Mouse (Mus musculus): ENCODE measurements around the gene Mrpl54.

Gene Mrpl54

GRCm38 (mm10) chr10:81294442-81294841 is 27.7 kb upstream of the Mrpl54 start:
- no peak for DNase-seq (ENCODE audit: low spot score)

- no peak for DNase-seq (ENCODE audit: low spot score)
These were observed 26.7 kb upstream of the Mrpl54 start for GRCm38 (mm10) chr10:81293334-81294030.

- DNase-seq (ENCODE audit: low spot score), result peak; percentile 99
These were observed 26.0 kb upstream of the Mrpl54 start, which contains the start of gene Pip5k1c for GRCm38 (mm10) chr10:81292554-81293333. Gene Pip5k1c (plus strand): TSS chr10:81292963.

DNA sequence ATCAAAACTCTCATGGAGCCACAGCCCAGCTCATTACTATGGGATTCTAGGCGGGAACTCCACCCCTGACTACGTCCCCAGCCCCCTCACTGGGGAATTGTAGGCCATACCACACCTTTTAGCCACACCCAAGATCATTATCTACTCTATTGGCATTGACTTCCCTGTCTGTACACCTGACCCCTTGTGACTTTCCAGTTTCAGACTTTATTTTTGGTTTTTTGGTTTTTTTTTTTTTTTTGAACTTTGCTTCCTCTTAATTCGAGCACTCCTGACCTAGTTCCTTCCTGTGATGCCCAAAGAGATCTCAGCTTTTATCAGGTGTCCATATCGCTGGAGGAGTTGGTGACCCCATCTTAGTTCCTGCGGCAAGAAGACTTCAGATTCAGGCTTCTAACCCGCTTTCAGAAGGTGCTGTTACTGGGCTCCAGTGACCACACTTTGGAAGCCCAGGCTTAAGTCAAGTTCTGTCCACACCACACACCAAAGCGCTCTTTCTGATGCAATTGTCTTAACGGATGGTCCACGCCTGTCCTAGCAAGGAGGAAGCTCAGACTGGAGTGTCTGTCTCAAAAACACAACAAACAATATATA is 24.9 kb upstream of the Mrpl54 start, which contains the start of gene Tjp3:
Gene Tjp3, minus strand, starts transcription at position 71 of the 594 bp plus-strand sequence.
- DNase-seq (ENCODE audit: low spot score), result no peak

DNA sequence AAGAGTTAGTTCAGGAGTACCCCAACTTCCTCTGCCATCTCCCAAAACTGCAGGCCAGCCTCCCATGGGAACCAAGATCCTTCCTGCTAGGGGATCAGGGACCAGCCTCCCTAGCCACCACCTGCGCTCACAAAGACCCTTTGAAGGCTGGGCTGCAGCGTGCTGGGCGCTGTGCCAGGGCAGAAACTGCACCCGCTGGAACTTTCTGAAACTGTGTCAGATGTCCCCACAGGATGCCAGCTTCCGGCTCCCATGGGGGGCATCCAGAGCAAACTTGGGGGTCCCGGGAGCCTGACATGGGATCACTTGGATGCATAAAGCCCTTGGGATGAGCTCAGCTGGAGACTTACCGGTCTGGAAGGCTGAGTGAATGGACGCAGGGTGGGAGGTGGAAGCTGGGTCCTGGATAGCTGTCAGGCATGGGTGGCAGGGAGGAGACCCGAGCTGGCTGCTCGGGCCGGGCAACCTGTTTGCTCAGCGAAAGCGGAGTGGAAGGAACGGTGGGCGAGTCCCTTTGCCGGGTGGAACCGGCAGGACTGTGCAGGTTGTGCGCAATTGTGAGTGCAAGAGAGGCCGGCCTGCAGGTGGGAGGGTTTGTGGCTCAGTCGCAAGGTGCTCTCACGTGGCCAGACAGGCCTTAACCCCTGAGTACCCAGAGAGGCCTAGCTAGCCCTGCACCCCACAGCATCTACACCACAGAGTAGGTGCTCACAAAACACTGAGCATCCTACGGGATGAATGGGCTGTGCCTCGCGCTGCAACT is 24.1 kb upstream of the Mrpl54 start:
- no peak for DNase-seq (ENCODE audit: low spot score)

DNA sequence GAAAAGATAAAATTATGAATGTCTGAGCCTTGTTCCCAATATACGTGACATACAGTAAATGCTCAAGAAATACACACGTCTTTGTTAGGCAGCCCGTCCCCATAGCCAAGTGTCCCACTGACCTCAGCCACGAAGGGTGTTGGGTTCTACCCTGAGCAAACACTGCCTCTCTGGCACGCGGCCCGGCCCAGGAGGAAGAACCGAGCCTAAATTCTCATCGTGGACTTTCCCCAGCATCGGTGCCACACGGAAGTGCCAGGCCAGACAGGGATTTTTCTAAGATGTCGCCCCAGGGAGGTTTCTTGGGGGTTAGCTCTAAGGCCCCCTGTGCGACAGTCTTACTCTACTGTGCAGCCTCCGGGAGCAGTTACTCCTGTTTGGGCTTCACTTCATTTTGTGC is 23.1 kb upstream of the Mrpl54 start:
- no peak for DNase-seq (ENCODE audit: low spot score)

- DNase-seq (ENCODE audit: low spot score), result peak; percentile 79
These were observed 22.5 kb upstream of the Mrpl54 start for GRCm38 (mm10) chr10:81289278-81289677.

DNA sequence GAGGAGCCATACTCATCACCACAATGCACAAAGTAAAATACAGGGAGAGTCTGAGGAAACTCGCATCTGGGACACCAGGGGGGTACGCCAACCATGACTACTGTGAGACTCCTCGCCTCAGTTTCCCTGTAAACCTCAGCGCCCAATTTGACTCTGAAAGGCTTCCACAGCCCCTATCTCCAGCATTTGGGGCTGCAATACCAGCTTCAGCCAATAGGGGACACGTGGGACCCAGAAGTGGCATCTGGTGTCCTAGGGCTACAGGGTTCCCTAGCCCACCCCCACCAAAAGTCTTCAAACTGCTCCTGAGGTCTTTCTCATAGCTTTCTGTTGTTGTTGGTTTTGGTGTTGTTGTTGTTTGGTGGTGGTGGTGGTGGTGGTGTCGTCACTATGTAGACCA is 21.9 kb upstream of the Mrpl54 start:
- peak; percentile 79 for DNase-seq (ENCODE audit: low spot score)

DNA sequence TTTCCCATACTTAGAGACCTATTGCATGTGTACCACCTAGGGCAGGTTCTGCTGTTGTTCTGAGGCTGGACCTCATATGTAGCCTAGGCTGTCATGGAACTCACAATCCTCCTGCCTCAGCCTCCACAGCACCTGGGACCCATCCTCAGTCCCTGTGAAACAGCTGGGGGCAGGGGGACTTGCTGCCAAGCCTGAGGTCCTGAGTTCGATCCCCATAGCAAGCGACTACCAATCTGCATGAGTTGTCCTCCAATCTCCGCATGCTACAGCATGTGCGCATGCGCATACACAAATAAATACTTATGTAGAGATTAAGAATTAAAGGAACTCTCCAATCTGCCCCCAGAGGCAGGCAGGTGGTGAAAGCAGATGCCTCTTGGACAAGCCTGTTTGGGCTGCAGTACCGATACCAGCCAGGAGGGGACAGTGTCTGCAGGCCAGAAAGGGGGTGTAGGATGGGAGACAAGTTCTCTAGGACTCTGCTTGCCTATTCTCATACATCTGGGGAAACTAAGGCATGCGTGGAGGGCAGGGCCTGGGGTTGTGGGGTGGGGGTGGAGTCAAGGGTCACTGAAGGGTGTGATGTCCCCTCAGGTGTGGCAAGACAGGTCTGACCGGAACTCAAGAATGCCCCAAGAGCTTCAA is 20.9 kb upstream of the Mrpl54 start:
- DNase-seq (ENCODE audit: low spot score), result peak; percentile 88

DNA sequence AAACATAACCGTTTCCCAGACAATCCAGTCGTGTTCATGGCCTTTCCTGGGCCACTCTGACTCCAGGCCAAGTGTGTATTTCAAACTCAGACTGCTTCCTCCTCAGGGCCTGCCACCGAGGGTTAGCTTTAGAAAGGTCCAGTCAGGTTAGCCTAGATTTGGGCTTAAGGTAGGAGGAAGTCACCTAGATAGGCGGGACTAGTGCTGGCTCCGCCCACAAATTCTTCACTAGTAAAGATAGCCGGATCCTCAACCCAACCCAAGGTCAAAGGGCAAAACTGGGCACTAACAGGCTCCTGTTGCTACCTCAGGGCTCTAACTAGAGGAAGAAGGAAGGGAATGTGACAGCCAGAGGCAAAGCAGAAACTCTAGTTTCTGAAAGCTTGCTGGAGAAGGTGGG is 19.9 kb upstream of the Mrpl54 start:
- no peak for DNase-seq (ENCODE audit: low spot score)

GRCm38 (mm10) chr10:81285694-81286450 is 19.1 kb upstream of the Mrpl54 start:
- peak; percentile 97 for DNase-seq (ENCODE audit: low spot score)

GRCm38 (mm10) chr10:81284719-81285118 is 18.0 kb upstream of the Mrpl54 start:
- no peak for DNase-seq (ENCODE audit: low spot score)

DNA sequence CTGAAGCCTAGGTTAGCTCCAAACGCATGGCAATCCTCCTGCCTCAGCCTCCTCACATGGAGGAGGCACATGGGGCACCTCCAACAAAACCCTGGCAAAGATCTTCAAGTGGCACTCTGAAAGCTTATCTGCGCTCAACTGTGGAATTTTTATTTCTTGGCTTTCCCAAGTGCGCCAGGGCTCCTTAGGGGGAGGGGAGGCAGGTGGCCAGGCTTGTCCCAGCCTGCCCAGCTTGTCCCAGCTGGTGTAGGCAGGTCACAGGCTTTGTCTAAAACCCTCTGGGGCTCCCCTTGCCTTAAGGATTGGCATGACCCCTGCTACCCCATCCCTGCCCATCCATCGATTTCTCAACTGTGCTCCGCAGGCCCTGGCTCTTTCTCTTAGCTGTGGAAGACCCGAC is 17.5 kb upstream of the Mrpl54 start:
- DNase-seq (ENCODE audit: low spot score), result no peak

DNA sequence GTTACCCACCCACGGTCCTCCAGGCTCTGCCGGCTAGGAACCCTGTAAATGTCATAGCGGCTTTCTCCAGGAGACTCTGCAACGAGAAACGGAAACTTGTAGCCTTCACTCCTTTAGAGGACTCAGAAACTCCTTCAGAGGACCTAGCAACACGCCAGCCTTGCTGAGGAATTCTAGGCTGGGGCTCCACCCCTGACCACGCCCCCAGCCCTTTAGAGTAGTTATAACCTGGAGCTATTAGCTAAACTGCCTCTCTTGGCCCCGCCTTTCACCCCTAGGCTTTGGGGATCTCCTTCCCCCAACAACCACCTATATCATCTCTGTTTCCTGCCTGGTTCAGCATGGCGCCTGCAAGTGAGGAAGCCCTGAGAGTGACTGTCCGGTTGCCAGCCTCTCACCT is 12.8 kb upstream of the Mrpl54 start:
- no peak for DNase-seq (ENCODE audit: low spot score)

- DNase-seq (ENCODE audit: low spot score), result no peak
These were observed 10.9 kb upstream of the Mrpl54 start for GRCm38 (mm10) chr10:81277676-81278075.

DNA sequence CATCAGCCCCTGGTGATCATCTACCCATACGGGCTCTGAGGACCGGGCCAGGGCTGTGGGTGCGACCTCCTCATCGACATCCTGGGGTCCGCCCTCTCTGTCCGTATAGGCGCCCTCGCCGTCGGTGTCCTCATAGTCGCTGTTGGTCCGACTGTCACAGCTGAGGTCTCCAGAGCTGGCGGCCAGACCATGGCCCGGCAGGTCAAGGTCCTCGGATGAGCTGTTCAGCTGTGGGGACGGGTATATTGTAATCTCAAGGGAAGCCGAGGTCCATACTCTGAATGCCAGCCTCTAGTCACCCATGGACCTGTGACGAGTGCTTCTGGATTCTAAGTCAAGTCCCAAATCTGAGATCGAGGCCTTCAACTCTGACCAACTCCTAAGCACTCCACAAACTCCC is 7.1 kb upstream of the Mrpl54 start:
- no peak for DNase-seq (ENCODE audit: low spot score)

- no peak for DNase-seq (ENCODE audit: low spot score)
These were observed 5.6 kb upstream of the Mrpl54 start for GRCm38 (mm10) chr10:81272356-81272755.

DNA sequence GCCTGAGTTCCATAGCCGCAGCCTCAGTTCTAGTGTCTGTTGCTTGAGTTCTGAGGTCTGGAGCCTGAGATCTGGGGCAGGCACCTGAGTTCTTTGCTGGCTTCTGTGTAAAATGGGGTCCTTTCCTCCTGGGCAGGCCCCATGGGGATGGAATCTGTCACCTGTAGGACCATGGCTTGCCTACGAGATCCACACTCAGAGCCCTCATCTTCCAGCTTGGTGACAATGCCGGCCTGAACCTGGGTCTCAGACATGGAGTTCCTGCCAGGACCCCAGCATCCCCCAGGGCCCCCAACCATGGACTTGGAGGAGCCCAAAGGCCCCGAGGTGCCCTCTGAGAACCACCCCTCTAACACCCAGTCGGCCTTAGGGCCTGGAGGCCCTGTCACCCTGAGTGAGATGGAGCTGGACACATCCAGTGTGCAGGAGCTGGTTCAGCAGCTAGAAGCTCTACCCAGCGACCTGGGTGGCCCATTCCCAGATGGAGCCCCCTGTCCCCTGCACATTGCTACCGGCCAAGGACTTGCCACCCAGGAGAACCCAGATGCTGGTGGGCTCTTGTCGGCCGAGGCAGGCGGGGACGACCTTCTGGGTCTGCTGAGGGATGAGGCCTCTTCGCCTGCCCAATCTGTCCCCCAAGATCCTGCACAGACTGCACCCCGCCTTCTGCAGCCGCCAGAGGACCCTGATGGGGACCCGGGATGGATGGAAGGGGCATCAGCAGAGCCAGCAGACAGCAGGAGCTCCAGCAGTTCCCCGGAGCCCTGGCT is 2.1 kb upstream of the Mrpl54 start:
- DNase-seq (ENCODE audit: low spot score), result no peak

DNA sequence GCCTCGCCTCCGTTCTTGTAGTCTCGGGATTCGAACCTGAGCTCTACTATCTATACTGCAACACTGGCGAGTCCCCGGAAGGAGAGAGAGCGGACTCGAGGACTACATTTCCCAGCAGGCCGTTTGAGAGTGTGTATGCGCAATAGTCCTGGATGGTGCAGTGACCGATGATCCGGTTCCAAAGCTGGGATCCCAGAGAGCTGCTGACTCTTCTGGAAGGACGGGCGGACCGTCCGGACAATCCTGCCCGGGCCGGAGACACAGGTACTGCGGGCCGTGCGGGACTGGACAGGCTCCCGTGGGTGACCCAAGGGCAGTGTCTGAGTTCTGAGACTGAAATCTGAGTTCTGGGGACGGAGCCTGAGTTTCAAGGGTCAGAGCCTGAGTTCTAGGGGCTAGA is 1.3 kb upstream of the Mrpl54 start:
- peak; percentile 80 for DNase-seq (ENCODE audit: low spot score)

- DNase-seq (ENCODE audit: low spot score), result no peak
These were observed 1.2 kb downstream of the Mrpl54 start for GRCm38 (mm10) chr10:81265540-81265939.

Measured in testis, postnatal 10 days (tissue).